Mouse (Mus musculus) kidney, adult 18-20 months (tissue): ENCODE data around the gene Cox20.
A peak's percentile ranks its signal among the peaks of the same experiment; 100 is the strongest.
"Not testable (repeated sequence)": the region's sequence is repeated elsewhere in the genome, so short reads cannot be mapped to it uniquely, and the experiment has no call there.

Source experiments
- DNase-seq: peaks from one replicate; pipeline ENCODE4 v3.0.0; 2021

Cox20 gene

GRCm38 (mm10) chr1:178318389-178319184 lies at the start of gene Cox20:
Cox20 (plus strand) TSS chr1:178319130.
- peak; percentile 99 for DNase-seq

DNA sequence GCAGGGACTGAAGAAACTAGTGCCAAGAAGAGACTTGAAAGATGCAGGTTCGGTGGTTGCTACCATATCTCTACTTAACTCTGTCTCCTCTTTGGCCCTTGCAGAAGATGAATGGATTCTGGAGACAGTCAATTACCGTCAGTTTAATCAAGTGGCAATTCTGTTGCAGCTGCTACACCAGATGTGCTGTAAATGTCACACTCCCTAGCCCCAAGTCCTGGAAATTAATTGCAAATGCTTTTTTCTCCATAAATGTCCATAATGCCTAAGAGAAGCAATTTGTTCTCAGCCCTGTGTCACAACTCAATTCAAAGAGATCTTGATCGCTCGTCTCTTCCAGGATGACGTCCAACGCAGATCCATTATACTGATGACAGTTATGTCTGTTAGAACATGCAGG lies 48.3 kb upstream of the Cox20 start:
- DNase-seq: no peak

DNA sequence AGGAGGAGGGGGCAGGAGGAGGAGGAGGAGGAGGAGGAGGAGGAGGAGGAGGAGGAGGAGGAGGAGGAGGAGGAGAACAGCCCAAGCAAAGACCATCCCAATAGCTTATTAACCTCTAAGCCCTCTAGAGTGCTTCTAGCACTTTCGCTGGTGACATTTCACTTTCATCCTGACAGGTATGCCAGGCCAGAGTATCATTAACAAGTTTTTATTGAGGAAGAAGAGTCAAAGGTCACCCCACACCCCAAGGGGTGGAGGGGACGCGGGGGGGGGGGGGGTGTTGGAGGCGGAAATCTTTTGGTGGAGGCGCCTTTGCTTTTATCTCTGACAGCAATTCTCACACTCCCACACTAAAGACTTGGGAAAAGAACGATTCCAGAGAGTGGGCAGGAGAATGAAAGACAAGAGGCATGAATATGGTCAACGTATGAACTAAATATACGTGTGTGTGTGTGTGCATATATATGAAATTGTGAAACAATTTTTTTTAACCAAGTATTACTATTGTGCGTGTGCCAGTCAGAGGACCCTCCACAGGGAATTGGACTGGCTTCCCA lies 43.7 kb upstream of the Cox20 start:
- DNase-seq: no peak

- DNase-seq: no peak
These were observed 43.2 kb upstream of the Cox20 start for GRCm38 (mm10) chr1:178275738-178276053.

DNA sequence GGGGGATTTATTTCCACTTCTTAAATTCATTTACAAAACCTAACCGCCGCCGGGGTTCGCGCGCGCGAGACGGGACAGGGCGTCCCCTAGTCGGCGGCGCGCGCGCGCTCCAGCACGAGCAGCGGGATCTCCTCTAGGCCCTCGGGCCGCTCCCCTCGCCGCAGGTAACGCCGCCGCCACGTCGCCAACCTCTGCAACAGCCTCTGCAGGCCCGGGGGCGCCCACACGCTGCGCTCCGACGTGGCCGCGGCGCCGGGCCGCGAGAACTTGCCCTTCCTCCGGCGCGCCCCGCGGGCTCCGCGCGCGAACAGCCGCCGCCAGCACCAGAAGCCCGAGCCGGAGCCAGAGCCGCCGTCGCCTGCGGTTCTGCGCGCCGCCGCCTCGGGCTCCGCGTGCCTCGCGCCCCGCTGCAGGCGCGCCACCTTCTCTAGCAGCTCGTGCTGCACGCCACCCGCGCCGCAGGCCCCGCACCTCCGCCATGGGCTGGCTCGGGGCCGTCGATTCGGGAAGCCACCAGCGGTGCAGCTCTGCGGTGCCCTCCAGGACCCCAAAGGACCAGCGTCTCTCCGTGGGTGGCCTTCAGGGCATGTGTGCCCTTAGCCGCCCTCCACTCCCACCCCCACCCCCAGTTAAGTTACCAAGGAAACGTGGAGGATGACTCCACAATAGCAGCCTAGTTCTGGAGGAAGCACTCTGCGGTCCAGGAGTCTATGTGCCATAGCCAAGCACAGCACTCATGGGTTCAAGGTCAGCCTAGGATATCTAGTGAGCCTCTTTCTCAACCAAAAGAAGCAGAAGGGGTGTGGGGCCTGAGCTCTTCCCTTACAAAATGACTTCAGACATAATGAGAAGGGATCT lies 42.6 kb upstream of the Cox20 start:
- peak; percentile 47 for DNase-seq

GRCm38 (mm10) chr1:178283314-178283713 lies 35.6 kb upstream of the Cox20 start:
- not testable (repeated sequence) for DNase-seq

DNA sequence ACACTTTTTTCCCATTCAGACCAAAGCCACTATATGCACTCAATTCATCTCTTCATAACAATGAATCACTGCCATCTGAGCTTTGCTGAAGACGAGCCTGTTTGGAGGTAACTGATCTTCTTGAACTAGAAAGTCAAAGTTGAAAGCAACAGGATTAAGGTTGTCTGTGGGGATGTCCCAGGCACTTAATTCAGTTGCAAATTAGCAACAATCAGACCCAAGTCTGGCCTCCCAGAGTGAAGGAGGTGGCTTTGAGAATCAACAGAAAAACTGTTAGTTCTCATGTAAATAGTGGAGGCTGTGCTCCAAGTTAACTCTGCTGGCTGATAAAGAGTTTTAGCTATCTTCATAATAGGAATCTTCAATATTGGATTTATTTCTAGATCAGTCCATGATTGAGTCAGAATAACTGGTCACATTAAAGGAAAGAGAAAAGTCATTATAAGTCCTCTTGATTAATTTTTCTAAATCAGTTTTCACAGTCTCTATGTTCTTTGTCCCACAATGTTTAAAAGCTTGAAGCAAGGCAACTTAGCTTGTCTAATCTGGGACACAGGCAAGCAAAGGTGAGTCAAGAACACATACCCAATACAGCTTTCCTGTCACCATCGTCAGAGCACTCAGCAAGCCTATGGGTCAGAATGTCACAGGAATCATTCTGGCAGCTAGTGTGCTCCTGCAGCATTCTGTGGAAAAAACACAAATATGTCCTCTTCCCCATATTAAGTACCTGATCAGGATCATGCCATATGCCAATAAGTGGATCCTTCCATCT lies 34.8 kb upstream of the Cox20 start:
- DNase-seq: no peak

- no peak for DNase-seq
These were observed 31.2 kb upstream of the Cox20 start for GRCm38 (mm10) chr1:178287601-178288176.

DNA sequence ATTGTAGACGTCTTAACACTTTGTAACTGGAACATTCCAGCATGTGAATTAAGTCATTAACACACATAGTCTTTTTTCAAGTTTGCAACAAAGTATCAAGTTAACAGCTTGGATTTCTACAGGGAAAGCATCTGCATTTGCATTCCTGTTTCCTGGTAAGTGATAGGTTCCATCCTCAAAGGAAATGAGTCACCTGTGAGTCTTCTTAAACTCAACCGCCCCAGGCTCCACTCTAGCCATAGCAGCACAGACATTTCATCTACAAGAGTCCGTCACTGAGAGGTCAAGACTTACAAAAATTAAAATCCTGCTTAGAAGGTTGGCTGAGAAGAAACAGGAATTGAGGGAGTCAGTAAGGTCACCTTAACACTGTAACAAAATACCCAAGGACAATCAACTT lies 27.2 kb upstream of the Cox20 start:
- DNase-seq: no peak

- DNase-seq: no peak
These were observed 24.9 kb upstream of the Cox20 start for GRCm38 (mm10) chr1:178294051-178294450.

DNA sequence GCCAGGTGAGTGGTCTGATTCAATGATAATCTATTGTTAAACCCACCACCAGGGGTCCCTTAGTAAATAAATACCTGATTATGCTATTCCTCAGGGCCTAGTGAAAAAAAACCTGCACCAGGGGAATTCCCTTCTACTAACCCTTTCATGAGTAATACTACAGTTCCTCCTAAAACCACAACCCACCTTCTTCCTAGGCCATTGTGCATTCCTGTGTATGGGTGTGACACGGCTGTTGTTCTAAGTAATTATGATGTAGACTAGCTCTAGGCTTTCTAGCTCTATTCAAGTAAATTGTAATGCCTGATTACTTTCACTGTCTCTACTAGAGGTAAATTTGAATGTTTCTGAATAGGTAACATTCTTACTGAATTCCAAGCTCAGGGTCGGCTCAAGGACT lies 17.7 kb upstream of the Cox20 start:
- not testable (repeated sequence) for DNase-seq

DNA sequence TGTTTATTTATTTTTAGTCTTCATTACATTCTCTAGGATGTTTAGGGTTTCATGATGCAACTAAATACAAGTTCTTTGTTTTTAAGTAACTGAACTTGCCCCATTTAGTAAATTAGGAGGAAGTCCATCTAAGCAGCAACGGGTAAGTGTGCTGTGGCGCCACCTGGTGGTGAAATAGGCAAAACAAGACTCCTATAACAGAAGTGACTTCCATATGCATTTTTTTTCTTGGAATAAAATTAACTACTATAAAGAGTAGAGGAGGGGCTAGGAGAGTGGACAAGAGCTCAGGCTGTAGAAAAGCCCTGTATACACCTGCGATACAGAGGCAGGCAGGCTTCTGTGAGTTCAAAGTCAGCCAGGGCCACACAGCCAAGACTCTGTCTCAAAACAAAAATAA lies 15.5 kb upstream of the Cox20 start:
- peak; percentile 78 for DNase-seq

DNA sequence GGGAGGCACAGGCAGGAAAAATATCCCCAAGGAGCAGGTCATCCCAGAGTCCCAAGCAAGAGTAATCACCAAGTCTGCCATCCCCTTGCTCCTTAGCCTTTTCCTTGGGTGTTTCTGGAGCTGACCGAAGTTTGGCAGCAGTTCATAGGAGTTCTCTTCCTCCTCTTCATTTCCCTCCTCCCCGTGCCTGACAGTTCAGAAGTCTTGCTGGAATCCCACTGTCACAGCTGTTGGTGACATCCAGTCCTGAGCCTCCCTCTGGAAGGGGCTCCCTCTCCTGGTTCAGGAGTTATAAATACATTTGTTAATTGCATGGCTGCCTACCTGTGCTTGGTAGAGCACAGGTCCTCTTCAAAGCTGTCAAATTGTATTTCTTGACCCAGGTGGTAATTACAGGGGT lies 9.4 kb upstream of the Cox20 start:
- no peak for DNase-seq

DNA sequence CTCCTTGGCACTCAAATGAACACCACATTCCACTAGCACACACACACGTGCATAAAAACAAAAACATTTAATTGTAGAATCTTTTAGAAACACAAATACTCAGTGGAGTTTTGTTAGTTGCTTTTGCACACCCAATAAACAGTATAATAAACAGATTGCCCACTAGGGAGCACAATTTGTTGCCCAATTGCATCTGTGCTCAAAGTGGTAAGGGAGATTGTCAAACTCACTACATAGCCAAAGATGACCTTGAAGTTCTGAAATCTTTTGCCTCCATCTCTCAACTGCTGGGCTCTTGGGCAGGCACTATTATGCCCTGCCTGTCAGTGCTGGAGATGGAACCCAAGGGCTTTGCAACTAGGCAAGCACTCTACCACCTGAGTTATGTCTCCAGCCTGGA lies 8.8 kb upstream of the Cox20 start:
- DNase-seq: no peak

GRCm38 (mm10) chr1:178313039-178313597 lies 5.8 kb upstream of the Cox20 start:
- DNase-seq: no peak

- DNase-seq: no peak
These were observed 4.7 kb upstream of the Cox20 start for GRCm38 (mm10) chr1:178314236-178314635.

- DNase-seq: no peak
These were observed 1.5 kb upstream of the Cox20 start for GRCm38 (mm10) chr1:178317275-178318001.

DNA sequence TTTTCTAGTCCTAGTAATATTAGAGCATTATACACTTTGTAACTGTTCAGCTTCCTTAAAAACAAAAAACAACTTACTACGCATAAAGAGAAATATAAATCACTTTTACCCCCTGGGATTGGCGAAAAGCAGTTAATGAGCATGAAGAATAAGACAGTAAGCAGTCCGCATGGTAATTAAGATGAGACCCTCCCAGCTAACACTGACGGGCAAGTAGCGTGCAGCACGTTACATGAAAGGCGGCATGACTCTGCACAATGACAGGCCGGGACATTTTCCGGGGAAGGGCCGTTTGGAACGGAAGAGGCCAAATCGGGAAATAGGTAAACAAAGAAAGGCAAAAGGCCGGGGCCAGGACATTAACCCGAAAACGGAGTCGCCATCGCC lies 935 bp upstream of the Cox20 start:
- no peak for DNase-seq

DNA sequence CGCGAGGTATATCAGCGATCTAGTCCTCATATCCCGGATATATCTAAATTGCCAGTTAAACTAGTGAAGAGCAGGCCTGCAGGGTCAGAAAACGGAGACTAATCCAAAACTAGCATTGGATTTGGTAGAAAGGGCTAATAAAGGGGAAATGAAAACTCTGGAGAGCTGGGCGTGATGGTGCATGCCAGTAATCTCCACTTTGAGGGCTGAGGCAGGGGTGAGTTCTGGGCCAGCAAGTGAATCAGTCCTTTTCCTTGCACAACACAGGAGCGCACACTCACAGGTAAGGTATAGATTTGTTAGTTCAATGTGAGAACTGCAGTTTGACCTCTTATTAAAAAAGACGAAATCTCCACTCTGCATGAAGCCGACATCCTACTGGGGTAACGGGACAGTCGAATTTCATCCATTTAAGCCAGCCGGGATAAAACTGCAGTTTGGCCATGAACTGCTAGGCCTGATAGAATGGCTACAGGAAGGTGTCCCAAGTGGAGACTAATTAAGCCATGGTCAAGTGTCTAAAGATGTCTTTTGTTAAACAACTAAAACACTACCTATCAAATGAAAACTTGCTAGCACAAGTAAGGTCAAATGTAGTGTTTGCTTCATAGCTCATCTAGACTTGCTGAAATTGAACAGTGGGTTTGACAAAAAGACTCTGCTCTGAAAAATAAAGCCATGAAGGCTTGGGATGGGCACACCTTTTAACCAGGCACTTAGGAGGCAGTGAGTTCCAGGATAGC lies 536 bp downstream of the Cox20 start:
- no peak for DNase-seq

GRCm38 (mm10) chr1:178320038-178320722 lies 1.2 kb downstream of the Cox20 start:
- DNase-seq: no peak
